Mouse (Mus musculus): ENCODE data around the gene Dnpep. TPM values are rescaled to one million over a fixed set of nuclear protein-coding genes. Genes with fewer than 3 reads are reported as not detected.
A peak's percentile ranks its signal among the peaks of the same experiment; 100 is the strongest.

Gene Dnpep
- polyA plus RNA-seq, 1 experiment = 124 TPM

DNA sequence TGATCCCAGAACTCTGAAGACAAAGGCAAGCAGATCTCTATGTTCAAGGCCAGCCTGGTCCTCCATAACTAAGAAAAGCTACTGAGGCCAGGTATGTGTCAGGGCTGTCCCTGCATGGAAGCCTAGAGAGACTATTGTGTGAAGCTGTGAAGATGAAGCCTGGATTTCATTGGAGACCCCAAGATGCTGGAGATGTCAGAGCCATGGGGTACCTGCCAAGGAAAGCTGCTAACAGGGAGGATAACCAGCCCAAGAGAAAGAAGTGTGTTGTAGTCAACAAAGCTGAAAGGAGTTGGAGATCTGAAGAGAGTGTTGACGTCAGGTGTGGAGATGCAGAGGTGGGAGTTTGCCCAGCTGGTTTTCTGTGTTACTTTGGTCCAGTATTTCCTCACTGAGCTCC, 13.5 kb upstream of the Dnpep start:
- DNase-seq (ENCODE audit: low spot score) = no peak

DNA sequence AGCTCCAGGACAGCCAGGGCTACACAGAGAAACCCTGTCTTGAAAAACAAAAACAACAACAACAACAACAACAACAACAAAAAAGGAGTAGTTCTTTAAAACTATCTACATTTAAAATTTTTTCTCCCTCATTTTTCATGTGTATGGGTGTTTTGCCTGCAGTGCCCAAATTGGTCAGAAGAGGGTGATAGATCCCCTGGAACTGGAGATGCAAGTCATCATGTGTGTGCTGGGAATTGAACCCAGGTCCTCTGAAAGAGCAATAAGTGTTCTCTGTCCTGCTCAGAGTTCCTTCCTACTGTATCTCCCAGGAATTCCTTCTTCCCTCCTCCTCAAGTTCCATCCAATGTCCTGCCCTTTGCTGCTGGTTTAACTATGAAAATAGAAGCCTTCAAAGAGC, 9.7 kb upstream of the Dnpep start:
- DNase-seq (ENCODE audit: low spot score) = no peak

DNA sequence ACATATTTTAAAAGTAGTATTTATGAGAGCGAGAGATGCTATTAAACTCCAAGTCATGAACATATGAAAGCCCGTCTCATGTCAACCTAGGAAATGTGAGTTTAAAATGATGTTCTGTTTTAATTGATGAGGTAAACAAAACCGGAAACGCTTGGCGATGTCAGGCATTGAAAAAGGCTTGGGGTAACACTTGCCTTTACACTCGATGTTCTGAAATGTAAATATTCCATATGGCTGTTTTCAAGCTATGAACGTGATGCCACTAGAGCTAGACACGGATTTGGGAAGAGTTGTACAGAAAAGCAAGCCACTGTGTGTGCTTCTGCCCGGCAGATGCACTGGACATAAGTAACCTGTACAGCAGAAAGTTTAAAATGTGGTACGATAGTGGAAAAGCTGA, 1.4 kb upstream of the Dnpep start:
- no peak for DNase-seq (ENCODE audit: low spot score)

DNA sequence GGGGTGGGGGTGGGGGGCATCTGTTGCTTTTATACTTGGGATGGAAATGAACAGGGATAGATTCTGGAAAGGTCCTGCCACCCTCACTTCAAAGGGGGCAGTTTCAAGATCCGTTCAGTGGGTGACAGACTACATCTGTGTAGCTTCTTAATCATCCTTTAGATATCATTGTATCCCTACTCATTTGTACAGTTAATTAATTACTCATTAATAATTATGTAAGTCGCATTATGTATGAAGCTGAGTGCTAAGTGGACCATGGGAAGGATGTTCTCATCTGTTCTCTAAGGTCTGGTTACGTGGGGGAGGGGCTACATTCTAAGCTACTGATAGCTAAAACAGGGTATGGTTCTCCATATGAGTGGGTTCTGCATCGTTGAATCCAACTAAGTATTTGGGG, 946 bp upstream of the Dnpep start:
- DNase-seq (ENCODE audit: low spot score) = no peak

DNA sequence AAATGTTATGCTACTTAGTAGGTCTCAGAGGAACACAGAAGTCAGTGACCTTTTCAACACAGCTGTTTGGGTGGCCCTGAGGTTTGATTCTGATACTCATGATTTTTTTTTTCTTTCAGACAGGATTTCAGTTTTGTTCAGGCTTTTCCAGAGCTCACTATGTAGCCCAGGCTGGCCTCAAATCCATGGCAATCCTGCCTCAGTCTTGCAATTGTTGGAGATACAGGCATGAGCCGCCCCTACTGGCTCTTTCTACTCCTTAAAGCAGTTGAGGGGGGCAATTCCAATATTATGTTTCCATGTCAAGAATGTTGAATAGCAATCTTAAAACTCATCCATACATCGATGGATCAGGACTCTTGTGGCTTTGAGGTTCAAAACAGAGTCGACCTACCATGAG, 511 bp upstream of the Dnpep start:
- DNase-seq (ENCODE audit: low spot score) = no peak

DNA sequence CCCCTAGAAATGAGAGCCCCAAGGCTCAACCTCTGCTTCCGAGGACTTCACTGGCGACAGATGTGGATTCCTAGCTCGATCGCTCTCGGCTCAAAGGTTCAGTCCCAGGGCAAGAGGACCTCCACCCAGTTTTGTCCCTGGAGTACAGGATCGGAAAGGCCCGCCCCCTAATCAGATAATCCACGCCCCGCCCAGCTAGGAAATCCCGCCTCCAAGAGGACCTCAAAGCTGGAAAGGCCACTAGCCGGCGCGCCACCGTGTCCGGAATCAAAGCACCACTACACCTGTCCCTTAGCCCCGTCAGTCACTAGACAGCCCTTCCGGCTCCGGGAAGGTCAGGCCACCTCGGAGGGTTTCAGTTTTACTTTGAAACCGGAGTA, 939 bp downstream of the Dnpep start:
- DNase-seq (ENCODE audit: low spot score) = no peak

DNA sequence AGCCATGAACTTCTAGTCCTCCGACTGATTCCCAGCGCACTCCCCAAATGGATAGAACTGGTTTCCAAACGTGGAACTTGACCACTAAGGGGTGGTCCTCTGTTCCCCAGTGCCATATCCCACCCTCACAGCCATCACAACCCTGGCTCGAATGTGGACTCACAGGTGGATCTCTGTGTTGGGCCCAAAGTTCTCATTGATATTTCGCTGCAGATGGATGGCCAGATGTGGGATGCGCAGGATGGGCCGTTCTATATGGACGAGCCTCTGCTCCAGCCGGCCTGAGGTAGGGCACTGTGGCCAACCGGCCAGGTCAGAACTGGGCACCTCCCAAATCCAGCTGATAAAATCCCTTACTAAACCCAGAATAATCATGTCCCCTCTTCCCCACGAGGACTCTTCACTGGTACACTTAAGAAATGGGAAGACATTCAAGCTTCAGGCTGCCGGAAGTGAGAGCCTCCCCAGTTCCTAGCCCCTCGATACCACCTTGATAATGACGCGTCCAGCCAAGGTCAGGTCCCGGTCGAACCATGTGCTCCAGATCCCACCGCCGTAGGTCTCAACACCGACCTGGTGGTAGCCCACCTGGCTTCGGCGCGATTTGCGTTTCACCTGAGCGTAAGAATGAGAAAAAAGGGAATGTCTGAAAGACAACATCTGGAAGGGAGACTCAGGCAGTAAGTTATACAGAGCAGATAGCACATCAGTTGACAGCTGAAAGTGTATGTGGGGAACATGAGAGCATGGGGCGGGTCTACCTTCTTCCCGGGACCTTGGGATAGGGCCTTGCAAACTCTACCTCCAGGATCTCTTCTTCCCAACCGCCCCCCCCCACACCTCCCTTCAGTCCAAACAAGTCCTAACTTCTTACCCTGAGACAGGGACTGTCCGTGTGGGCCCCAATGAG, 2.1 kb downstream of the Dnpep start:
- no peak for DNase-seq (ENCODE audit: low spot score)

DNA sequence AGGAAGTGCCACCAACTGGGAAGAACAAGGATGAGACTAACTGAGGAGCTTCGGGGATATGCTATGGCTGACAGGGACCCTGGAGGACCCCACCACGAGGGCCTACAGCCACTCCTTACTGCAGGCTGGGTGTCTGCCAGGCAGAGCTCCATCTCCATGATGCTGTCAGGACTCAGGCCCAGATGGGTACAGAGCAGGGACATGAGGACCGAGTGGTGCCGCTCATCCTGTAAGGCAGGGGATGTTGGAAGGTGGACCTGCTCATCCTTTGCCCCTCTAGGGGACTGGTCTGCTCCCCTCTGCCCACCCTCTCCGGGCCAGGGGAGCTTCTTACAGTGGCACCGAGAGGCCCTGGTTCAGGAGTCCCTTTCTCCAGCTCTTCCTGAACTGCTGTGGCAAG, 2.8 kb downstream of the Dnpep start:
- peak; percentile 25 for DNase-seq (ENCODE audit: low spot score)

DNA sequence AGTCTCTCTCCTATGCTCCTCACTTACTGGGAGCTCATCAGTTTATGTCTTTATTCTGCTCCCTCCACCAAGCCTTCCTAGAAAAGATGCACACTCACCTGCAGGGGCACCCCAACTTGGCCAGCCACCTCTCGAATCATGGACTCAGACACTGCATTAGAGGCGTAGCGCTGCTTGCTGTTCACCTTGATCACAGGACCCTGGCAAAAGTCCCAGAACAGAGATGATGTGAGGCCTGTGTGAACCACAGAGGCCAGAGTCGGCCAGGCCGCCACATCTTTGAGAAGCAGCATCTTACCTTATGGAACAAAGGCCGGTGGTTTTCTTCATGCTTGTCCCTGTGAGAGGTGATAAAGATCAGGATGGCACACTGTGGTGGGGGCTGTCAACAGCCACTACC, 6.1 kb downstream of the Dnpep start:
- no peak for DNase-seq (ENCODE audit: low spot score)

DNA sequence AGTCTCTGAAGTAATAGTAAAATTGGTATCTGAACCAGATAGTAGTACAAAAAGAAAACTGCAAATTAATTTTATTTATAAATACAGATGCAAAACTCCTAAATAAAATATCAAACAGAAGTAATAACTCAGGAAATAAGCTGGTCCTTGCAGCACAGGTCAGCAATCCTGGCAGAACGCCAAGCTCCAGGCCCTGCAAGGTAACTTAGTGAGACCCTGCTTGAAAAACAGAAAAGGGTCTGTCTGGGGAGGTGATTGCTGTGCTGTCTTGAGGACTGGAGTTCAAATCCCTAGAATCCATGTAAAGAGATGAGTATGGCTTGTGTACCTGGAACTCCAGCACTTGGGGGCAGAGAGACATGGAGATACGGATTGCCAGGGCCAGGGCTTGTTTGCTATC, 13.1 kb downstream of the Dnpep start:
- DNase-seq (ENCODE audit: low spot score) = no peak

DNA sequence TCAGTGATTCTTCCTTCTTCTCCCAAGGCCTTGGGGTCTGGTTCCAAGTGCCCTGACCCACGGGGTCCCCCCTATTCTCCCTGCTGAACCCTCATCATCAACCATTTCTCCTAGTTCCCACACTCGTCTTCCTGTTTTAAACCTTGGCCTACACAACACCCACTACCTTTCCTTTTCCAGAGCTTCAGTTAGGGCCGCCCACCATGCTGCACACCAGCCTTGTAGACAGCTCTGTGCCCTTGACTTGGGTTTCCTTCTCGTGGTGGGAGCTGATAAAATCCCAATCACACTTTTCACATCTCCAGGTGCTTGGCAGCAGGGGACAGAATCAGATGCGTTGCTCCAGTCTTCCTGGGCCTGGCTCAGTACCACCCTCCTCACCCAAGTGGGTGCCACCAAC, 23.5 kb downstream of the Dnpep start:
- no peak for DNase-seq (ENCODE audit: low spot score)

DNA sequence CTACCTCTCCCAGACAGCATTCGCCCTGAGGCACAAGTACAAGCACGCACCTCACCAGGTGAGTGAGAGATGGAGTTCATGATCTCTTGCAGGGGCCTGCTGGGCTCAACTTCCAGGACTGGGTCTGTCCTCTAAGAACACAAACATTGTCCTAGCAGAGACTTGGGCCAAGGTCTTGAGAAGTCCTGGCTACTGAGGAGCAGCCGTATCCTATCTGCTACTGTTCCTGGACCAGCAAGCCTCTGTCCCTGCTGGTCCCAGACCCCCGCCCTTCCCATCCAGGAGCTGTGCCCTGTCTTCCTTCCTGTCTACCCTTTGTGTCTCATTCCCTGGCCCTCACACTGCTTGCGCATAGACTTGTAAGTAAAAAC, 24.5 kb downstream of the Dnpep start:
- no peak for DNase-seq (ENCODE audit: low spot score)

DNA sequence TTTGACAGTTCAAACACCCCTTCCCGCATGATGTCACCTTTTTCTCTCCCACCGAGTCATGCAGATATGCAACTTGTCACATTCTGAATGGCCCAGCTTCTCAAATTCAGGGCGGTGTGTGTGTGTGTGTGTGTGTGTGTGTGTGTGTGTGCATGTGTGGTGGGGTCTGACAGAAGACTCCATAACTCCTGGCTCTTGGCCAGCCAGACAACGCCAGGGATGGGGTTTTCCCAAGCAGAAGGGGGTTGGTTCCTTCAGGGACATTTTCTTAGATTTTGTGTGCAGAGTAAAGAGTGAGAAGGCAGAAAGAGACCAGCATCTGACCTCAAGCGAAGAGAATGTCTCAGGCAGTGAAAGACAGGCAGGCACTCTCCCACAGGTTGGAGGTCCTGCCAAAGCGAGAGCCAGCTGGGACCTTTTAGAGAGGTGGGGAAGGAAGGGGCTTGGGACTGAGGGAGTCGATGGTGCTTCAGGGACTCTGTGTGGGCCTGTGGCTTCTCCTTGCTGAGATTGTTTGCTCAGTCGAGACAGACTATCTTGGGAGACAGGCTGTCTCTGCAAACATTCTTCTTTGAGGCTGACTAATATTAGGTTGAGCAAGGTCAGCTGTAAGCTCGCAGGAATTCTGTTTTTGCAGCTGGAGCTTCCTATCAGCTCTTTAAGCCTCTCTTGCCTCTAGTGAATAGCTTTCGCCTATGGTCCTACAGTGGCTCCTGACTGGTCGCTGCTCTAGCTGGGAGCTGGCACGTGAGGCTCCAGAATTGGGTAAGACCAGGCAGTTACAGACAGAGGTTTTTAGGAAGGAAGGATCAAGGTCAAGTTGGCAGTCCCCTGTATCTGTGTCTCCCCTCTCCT, 25.1 kb downstream of the Dnpep start:
- no peak for DNase-seq (ENCODE audit: low spot score)

DNA sequence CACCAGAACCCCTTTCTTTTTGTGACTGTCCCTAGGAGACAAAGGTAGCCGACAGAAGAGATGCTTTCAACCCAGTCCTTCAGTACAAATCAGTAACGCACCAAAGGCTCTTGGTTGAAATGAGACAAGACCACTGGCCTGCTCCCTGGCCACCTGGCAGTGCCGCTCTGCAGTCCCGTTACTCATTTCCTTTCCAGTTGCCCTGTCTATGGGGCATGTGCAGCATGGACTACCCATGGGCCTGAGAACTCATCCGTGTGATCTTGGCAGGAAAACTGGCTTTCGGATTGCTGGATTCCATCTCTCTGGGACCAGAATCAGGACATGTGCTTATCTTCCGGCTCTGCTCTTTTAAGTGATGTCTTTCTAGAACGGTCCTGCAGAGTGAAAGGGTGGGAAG, 26.5 kb downstream of the Dnpep start:
- DNase-seq (ENCODE audit: low spot score) = no peak

DNA sequence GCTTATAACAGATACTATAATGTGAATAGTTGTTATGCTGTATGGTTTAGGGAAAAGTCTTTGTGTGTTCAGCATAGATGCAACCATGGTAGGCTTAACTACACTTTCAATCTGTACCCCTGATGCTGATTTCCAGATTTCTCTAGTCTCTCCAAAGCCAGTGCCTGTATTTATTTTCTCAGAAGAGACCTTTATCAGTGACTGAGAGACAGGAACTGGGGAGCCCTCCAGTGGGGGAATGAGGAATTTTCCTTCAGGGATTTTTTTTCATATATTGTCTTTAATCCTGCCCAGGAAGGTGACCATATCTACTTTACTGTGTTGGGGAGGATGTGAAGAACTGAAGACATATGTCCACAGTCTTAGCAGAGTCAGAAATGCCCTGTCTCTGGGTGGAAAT, 27.2 kb downstream of the Dnpep start:
- no peak for DNase-seq (ENCODE audit: low spot score)

DNA sequence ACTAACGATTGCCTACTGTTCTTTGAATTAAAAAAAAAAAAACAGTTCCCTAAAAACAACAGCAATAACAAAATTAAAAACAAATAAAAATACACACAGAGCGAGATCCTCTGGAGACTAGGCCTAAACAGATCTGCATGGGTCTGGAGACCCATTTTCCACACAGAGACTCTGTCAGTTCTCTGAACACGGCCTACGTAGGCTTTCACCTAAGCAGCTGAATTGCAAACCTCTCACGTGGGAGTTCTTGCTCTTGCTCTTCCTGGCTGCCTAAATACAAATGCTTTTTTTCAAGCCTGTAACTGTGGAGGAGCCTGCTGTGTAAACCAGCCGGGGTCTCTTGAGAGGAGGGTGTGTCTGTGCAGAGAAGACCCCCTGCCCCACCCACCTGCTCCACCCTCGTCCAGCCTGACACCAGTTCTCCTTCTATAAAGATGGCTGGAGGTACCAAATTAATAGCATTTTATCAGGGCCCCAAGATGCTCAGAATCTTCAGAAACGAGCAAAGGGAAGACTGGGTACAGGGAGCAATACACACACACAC, 27.8 kb downstream of the Dnpep start:
- no peak for DNase-seq (ENCODE audit: low spot score)

DNA sequence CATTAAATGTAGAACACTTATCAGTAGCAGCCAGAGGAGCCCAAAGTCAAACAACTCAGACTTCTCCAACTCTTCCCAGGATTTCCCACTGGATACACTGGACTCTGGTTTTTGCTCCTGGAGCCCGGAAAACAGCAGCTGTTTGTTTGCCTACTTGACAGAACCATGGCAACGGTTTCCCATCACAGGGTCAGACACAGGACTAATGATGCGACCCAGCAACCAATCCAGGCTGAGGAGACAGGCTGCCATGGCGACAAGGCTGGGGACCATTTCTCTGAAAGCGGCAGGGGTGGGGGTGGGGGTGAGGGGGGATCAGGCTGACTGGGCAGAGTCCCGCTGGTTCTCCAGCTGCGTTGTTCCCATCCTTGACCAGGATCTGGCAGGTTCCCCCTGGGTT, 28.4 kb downstream of the Dnpep start:
- no peak for DNase-seq (ENCODE audit: low spot score)

DNA sequence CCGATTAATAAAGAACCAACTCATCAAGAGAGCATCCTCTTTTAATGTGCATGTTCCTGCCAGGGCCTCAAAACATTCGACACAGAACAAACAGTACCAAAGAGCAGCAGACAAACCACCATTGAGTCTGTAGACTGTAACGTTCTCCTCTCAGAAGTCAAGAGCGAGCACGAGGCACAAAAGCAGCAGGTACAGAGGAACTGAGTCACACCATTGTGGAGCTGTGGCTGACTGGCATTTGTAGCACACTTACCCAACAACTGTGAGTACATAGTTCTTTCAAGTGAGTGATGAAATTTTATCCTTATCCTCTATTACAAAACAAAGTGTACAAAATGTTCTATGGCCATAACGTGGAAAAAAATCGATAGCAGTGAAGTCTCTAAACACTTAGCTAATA, 32.9 kb downstream of the Dnpep start:
- no peak for DNase-seq (ENCODE audit: low spot score)

DNA sequence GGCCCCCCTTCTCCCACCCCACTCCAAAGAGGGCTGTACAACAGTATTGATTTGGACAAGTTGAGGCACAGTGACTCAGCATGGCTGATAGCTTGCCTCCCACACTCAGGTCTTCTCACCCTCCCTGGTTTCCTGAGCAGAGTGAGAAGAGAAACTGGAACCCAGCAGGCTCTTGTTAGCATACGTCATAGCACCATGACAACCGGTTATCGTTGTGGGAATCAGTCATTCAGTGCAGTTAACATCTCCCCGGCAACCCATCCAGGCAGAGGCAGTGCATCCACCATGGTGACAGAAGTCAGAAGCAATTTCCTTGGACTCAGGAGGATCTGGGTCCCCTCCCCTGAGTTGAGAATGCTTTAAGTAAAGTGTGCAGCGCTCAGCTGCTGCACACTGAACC, 34.8 kb downstream of the Dnpep start:
- DNase-seq (ENCODE audit: low spot score) = no peak

DNA sequence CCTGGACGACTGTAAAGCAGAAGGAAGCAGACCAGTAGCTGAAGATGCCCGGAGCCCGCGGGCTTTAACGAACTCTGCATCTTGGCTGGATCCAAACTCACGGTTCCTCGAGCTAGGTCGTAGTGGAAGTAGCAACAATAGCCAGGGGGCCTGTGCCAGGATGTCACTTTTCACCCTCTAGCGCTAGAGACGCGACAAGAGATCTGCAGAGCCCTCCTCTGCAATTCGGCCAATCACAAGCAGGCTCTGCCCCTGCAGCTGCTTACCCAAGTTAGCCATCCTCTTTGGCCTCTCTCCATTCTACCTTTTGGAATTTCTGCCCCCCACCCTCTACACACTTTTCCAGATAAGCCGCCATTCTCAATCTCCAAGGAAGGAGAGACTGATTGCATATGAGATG, 39.6 kb downstream of the Dnpep start, which contains the start of gene Resp18:
TSS of gene Resp18 (minus strand) at position 188 of the 400 bp plus-strand sequence.
- DNase-seq (ENCODE audit: low spot score) = no peak

DNA sequence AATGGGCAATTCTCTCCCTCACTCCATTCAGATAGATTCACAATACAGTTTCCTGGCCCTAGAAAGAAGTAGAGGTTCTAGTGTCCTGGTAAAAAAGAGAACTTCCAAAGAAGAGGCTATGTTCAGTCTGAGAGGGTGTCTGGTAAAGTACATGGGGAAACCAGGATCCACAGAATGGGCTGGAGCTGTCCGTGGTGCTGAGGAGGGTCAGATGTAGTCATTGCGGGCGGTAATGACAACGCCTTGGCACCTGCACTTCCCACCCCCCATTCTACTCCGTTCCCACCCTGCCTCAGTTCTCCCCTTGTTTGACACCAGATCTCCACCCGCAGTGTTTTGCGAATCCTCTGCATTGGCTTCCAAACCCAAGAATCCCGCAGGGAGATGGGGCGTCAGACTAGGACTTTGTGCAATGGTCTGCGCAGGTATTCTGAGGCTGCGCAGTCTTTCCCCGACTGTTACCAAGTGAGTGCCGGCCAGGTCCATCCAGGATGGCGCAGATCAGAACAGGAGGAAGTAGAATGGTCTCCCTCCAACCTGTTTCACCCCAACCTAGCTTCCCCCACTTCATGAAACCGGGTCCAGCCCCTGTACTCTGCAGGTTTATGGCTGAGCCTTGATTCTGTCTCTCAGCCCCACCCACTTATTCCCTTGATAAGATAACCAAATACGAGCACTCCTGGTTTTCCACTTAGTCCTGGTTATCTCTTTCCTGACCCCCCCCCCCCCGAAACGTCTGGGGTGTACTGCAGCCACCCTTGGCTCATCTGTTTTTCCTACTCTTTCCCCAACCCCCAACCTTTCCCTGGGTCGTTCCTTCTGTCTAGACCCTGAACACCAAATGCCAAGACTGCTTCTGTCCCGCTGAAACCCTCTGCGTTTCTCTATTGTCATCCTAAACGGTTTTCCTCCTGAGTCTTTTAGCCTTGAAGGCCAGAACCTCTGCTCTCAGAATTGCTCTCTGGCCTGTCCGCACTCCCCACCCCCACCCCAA, 40.3 kb downstream of the Dnpep start:
- no peak for DNase-seq (ENCODE audit: low spot score)

Measured in urinary bladder, adult 2 months (tissue).